Mouse (Mus musculus) T-helper 2 cell (primary cell): ENCODE results near the gene D10Wsu102e.
"Not testable (repeated sequence)": the region's sequence is repeated elsewhere in the genome, so short reads cannot be mapped to it uniquely, and the experiment has no call there.

Experiments
- in situ Hi-C: fragments of 300-600 bp; cut with MboI, MseI; formaldehyde crosslinking; loops from one replicate; pipeline ENCODE4 v1.15.1; 2025; ENCODE audit warnings: high pct_unique_total_duplicates

D10Wsu102e gene

GRCm38 (mm10) chr10:83382988-83383387 is 23.0 kb downstream of the D10Wsu102e start:
- in situ Hi-C loops = no loop called here

GRCm38 (mm10) chr10:83383863-83384262 is 23.8 kb downstream of the D10Wsu102e start:
- in situ Hi-C loops = no loop called here

- in situ Hi-C loops = no loop called here
Measured at GRCm38 (mm10) chr10:83384456-83385215, 24.6 kb downstream of the D10Wsu102e start.

- in situ Hi-C loops = no loop called here
Measured at GRCm38 (mm10) chr10:83385330-83385910, 25.4 kb downstream of the D10Wsu102e start.

- in situ Hi-C loops = no loop called here
Measured at GRCm38 (mm10) chr10:83397336-83397735, 37.3 kb downstream of the D10Wsu102e start.

GRCm38 (mm10) chr10:83400896-83401295 is 40.9 kb downstream of the D10Wsu102e start:
- in situ Hi-C loops = loop anchor here (25.0 kb wide), 1 partner anchor 1636 kb away; no protein-coding TSS in a partner anchor

- in situ Hi-C loops = loop anchor here (25.0 kb wide), 1 partner anchor 1632 kb away; no protein-coding TSS in a partner anchor
Measured at GRCm38 (mm10) chr10:83405031-83405430, 45.0 kb downstream of the D10Wsu102e start.

GRCm38 (mm10) chr10:83405711-83406110 is 45.7 kb downstream of the D10Wsu102e start:
- in situ Hi-C loops = loop anchor here (25.0 kb wide), 1 partner anchor 1632 kb away; no protein-coding TSS in a partner anchor

- in situ Hi-C loops = loop anchor here (25.0 kb wide), 1 partner anchor 1630 kb away; no protein-coding TSS in a partner anchor
Measured at GRCm38 (mm10) chr10:83407141-83407540, 47.1 kb downstream of the D10Wsu102e start.

GRCm38 (mm10) chr10:83418466-83418865 is 58.4 kb downstream of the D10Wsu102e start:
- in situ Hi-C loops = loop anchor here (25.0 kb wide), 1 partner anchor 1619 kb away; no protein-coding TSS in a partner anchor

GRCm38 (mm10) chr10:83448582-83448981 is 88.6 kb downstream of the D10Wsu102e start:
- in situ Hi-C loops = no loop called here

GRCm38 (mm10) chr10:83457531-83457930 is 97.5 kb downstream of the D10Wsu102e start:
- in situ Hi-C loops = no loop called here

- in situ Hi-C loops = no loop called here
Measured at GRCm38 (mm10) chr10:83475226-83475625, 115.2 kb downstream of the D10Wsu102e start.

- in situ Hi-C loops = no loop called here
Measured at GRCm38 (mm10) chr10:83477286-83477685, 117.3 kb downstream of the D10Wsu102e start.

- in situ Hi-C loops = no loop called here
Measured at GRCm38 (mm10) chr10:83490506-83490905, 130.5 kb downstream of the D10Wsu102e start.

- in situ Hi-C loops = no loop called here
Measured at GRCm38 (mm10) chr10:83497321-83497720, 137.3 kb downstream of the D10Wsu102e start.

- in situ Hi-C loops = no loop called here
Measured at GRCm38 (mm10) chr10:83508962-83509660, 149.1 kb downstream of the D10Wsu102e start.

- in situ Hi-C loops = no loop called here
Measured at GRCm38 (mm10) chr10:83511304-83511703, 151.3 kb downstream of the D10Wsu102e start.

GRCm38 (mm10) chr10:83513736-83514135 is 153.7 kb downstream of the D10Wsu102e start:
- in situ Hi-C loops = no loop called here

- in situ Hi-C loops = no loop called here
Measured at GRCm38 (mm10) chr10:83520990-83521389, 161.0 kb downstream of the D10Wsu102e start.

GRCm38 (mm10) chr10:83524238-83524637 is 164.2 kb downstream of the D10Wsu102e start:
- in situ Hi-C loops = not testable (repeated sequence)

- in situ Hi-C loops = loop anchor here (10.0 kb wide), 1 partner anchor 626 kb away; no protein-coding TSS in a partner anchor
Measured at GRCm38 (mm10) chr10:83530384-83530967, 170.5 kb downstream of the D10Wsu102e start.
